Mouse (Mus musculus): ENCODE measurements around the gene Nkx2-2.
"Not testable (repeated sequence)": the region's sequence is repeated elsewhere in the genome, so short reads cannot be mapped to it uniquely, and the experiment has no call there.

GRCm38 (mm10) chr2:147170538-147170937, 23.5 kb downstream of the Nkx2-2 start:
- not testable (repeated sequence) for TF ChIP-seq TCF12 (IDR thresholded peaks at IDR 0.05; ENCODE audit: low read depth, low read length); POLR2A (IDR thresholded peaks at IDR 0.05; ENCODE audit: low read depth, low read length); CTCF (conservative IDR thresholded peaks at IDR 0.05 in 1 of 2, IDR thresholded peaks at IDR 0.05 in 1 of 2; ENCODE audit: low read depth in 2 of 2, low read length in 2 of 2); MYC (IDR thresholded peaks at IDR 0.05; ENCODE audit: low read depth, low read length); EP300 (IDR thresholded peaks at IDR 0.05; ENCODE audit: low read length); ETS1 (conservative IDR thresholded peaks at IDR 0.05; ENCODE audit: low read depth, low read length); TBP (conservative IDR thresholded peaks at IDR 0.05; ENCODE audit: low read depth, low read length); PAX5 (IDR thresholded peaks at IDR 0.05; ENCODE audit: low read length)
